8 mouse cellular contexts compared by ENCODE assay signal in genomic region chr16:44557661-44558470, GRCm38 (mm10). TPM values are rescaled to one million over a fixed set of nuclear protein-coding genes. Genes with fewer than 3 reads are reported as not detected.
DNase-seq lines count a peak whose midpoint lies in the region; ATAC-seq and TF ChIP-seq lines count a peak whose summit lies in the region.

No protein-coding gene starts in this region.

- TF ChIP-seq POLR2A in brain, embryonic 14.5 days (IDR thresholded peaks at IDR 0.05; ENCODE audit: borderline replicate concordance, extremely low read depth, insufficient read depth, insufficient read length, poor library complexity, severe bottlenecking): no peak

- H3K9ac ChIP-seq in ES-E14 (ENCODE audit: insufficient read depth, low read depth, low read length, poor library complexity, severe bottlenecking): peak overlapping the region; percentile 54
- peak overlapping the region; percentile 98 for H3K9ac ChIP-seq in forebrain, embryonic 11.5 days (ENCODE audit: low read length)
- peak overlapping the region; percentile 75 for H3K9ac ChIP-seq in heart, embryonic 16.5 days (ENCODE audit: low read length)
- H3K9ac ChIP-seq in liver, postnatal 0 days (replicated peaks): 0 out of 2 replicates have a peak overlapping the region, but pooled peaks have one; percentile 30
- peak overlapping the region; percentile 79 for H3K9ac ChIP-seq in neural tube, embryonic 15.5 days (replicated peaks)

- peak; percentile 27; the same call in 1 of the 2 replicates for TF ChIP-seq CTCF in brain, embryonic 14.5 days (IDR thresholded peaks at IDR 0.05; ENCODE audit: borderline replicate concordance, extremely low read depth, insufficient read depth, insufficient read length)
- TF ChIP-seq CTCF in liver, postnatal 0 days (IDR thresholded peaks at IDR 0.05; ENCODE audit: low read depth): no peak

- DNase-seq in ES-E14 (ENCODE audit: low read depth, low spot score): peak; percentile 34
- DNase-seq in brain, embryonic 14.5 days (ENCODE audit: low read depth): peak; percentile 81
- DNase-seq in forebrain, embryonic 11.5 days (ENCODE audit: low spot score): peak; percentile 81
- DNase-seq in kidney, postnatal 14 days: peak; percentile 84
- peak; percentile 50 for DNase-seq in liver, postnatal 0 days

- H3K4me3 ChIP-seq in ES-E14 (ENCODE audit: insufficient read depth in 1 of 2, low read depth in 1 of 2, low read length in 2 of 2, poor library complexity in 1 of 2, severe bottlenecking in 1 of 2): peak overlapping the region; percentile 81 to 82
- peak overlapping the region; percentile 95 for H3K4me3 ChIP-seq in forebrain, embryonic 11.5 days (ENCODE audit: low read depth, low read length)
- H3K4me3 ChIP-seq in heart, embryonic 16.5 days (ENCODE audit: low read length): peak overlapping the region; percentile 82
- H3K4me3 ChIP-seq in liver, postnatal 0 days (ENCODE audit: low read depth, low read length): peak overlapping the region; percentile 57
- H3K4me3 ChIP-seq in neural tube, embryonic 15.5 days (replicated peaks): peak overlapping the region; percentile 66

- no peaks in the 10 kb centered on the region for H3K36me3 ChIP-seq in ES-E14 (ENCODE audit: control insufficient read depth, insufficient read depth, low read length, poor library complexity, severe bottlenecking)
- no peaks in the 10 kb centered on the region for H3K36me3 ChIP-seq in forebrain, embryonic 11.5 days (ENCODE audit: control insufficient read depth, insufficient read depth, low read length)
- H3K36me3 ChIP-seq in heart, embryonic 16.5 days (ENCODE audit: control insufficient read depth, insufficient read depth): no peaks in the 10 kb centered on the region
- H3K36me3 ChIP-seq in liver, postnatal 0 days (replicated peaks; ENCODE audit: insufficient read depth, low read length): no peaks in the 10 kb centered on the region
- H3K36me3 ChIP-seq in neural tube, embryonic 15.5 days: no peaks in the 10 kb centered on the region

- H3K4me2 ChIP-seq in forebrain, embryonic 11.5 days (ENCODE audit: low read depth, low read length, severe bottlenecking): peak overlapping the region; percentile 69
- H3K4me2 ChIP-seq in heart, embryonic 16.5 days (ENCODE audit: low read depth, low read length): peak overlapping the region; percentile 83
- H3K4me2 ChIP-seq in liver, postnatal 0 days (ENCODE audit: low read depth, low read length): peak overlapping the region; percentile 91
- H3K4me2 ChIP-seq in neural tube, embryonic 15.5 days: peak overlapping the region; percentile 97

- H3K27ac ChIP-seq in ES-E14 (ENCODE audit: insufficient read depth, low read depth, low read length, poor library complexity, severe bottlenecking): no peak overlapping the region
- peak overlapping the region; percentile 91 for H3K27ac ChIP-seq in forebrain, embryonic 11.5 days (ENCODE audit: low read depth, low read length)
- H3K27ac ChIP-seq in heart, embryonic 16.5 days (ENCODE audit: low read length): peak overlapping the region; percentile 86
- H3K27ac ChIP-seq in liver, postnatal 0 days (ENCODE audit: low read depth): 0 out of 2 replicates have a peak overlapping the region, but pooled peaks have one; percentile 19
- peak overlapping the region; percentile 81 for H3K27ac ChIP-seq in neural tube, embryonic 15.5 days (replicated peaks)

- in situ Hi-C loops in ES-E14 (cut with MboI; ENCODE audit: low sequenced_read_pairs in 2 of 2, unreplicated experiment in 2 of 2): no loop called here

- ATAC-seq in forebrain, embryonic 11.5 days (replicated peaks; ENCODE audit: low FRiP score): peak; percentile 47
- ATAC-seq in heart, embryonic 16.5 days (replicated peaks; ENCODE audit: extremely low read depth, insufficient read depth, low FRiP score): peak; percentile 84
- ATAC-seq in liver, postnatal 0 days: 0 out of 2 replicates have a peak, but pooled peaks have one; percentile 33
- peak; percentile 77 for ATAC-seq in neural tube, embryonic 15.5 days (ENCODE audit: low FRiP score)
- no peak for ATAC-seq in activated CD4-positive, CD25-positive, alpha-beta regulatory T cell, adult 4 months

- no peaks in the 10 kb centered on the region for H3K9me3 ChIP-seq in ES-E14 (ENCODE audit: control insufficient read depth, insufficient read depth, low read depth, low read length)
- H3K9me3 ChIP-seq in forebrain, embryonic 11.5 days (ENCODE audit: control insufficient read depth, low read length): no peaks in the 10 kb centered on the region
- 0 out of 2 replicates have a peak, but pooled peaks cover 3% of the 10 kb centered on the region for H3K9me3 ChIP-seq in heart, embryonic 16.5 days (replicated peaks; ENCODE audit: control insufficient read depth, low read length)
- no peaks in the 10 kb centered on the region for H3K9me3 ChIP-seq in liver, postnatal 0 days (ENCODE audit: low read length)
- no peaks in the 10 kb centered on the region for H3K9me3 ChIP-seq in neural tube, embryonic 15.5 days (replicated peaks)

- H3K4me1 ChIP-seq in ES-E14 (ENCODE audit: control insufficient read depth in 2 of 2, insufficient read depth in 2 of 2, low read length in 2 of 2, poor library complexity in 1 of 2): peaks cover 0 to 2% of the 10 kb centered on the region in 2 experiments; a peak in 1 of 4 replicates
- peaks cover 22% of the 10 kb centered on the region for H3K4me1 ChIP-seq in forebrain, embryonic 11.5 days (replicated peaks; ENCODE audit: control insufficient read depth, insufficient read depth, low read length)
- H3K4me1 ChIP-seq in heart, embryonic 16.5 days (ENCODE audit: control insufficient read depth, insufficient read depth, low read length): 0 out of 2 replicates have a peak, but pooled peaks cover 3% of the 10 kb centered on the region
- H3K4me1 ChIP-seq in liver, postnatal 0 days (ENCODE audit: insufficient read depth): no peaks in the 10 kb centered on the region
- peaks cover 28% of the 10 kb centered on the region for H3K4me1 ChIP-seq in neural tube, embryonic 15.5 days

- TF ChIP-seq EP300 in liver, postnatal 0 days (IDR thresholded peaks at IDR 0.05; ENCODE audit: low read depth): no peak

- no peaks in the 10 kb centered on the region; the same call in 1 of the 2 replicates for H3K27me3 ChIP-seq in forebrain, embryonic 11.5 days (ENCODE audit: control insufficient read depth, insufficient read depth, low read length)
- H3K27me3 ChIP-seq in heart, embryonic 16.5 days (ENCODE audit: control insufficient read depth, insufficient read depth, low read length): no peaks in the 10 kb centered on the region; the same call in none of the 2 replicates
- H3K27me3 ChIP-seq in liver, postnatal 0 days (ENCODE audit: insufficient read depth, low read length): peaks cover 43% of the 10 kb centered on the region
- H3K27me3 ChIP-seq in neural tube, embryonic 15.5 days (replicated peaks): no peaks in the 10 kb centered on the region

- WGBS in forebrain, embryonic 11.5 days: under 1% methylated on average over 47 of the region's 47 CpGs
- under 1% methylated on average over 47 of the region's 47 CpGs for WGBS in heart, embryonic 16.5 days
- WGBS in liver, postnatal 0 days (ENCODE audit: insufficient replicate concordance): under 1% methylated on average over 45 of the region's 47 CpGs
- WGBS in neural tube, embryonic 15.5 days: 1% methylated on average over 47 of the region's 47 CpGs

TF ChIP-seq in ES-E14, 5 proteins besides CTCF, POLR2A, EP300 and RAD21:
- TF ChIP-seq ZNF384 (IDR thresholded peaks at IDR 0.05; ENCODE audit: low read depth, low read length): no peak
- no peak for TF ChIP-seq MAFK (IDR thresholded peaks at IDR 0.05; ENCODE audit: insufficient read depth, low read depth, low read length)
- TF ChIP-seq CHD2 (IDR thresholded peaks at IDR 0.05; ENCODE audit: low read depth, low read length): no peak
- TF ChIP-seq ZC3H11A (IDR thresholded peaks at IDR 0.05; ENCODE audit: borderline replicate concordance, low read depth, low read length): no peak
- TF ChIP-seq HCFC1 (IDR thresholded peaks at IDR 0.05; ENCODE audit: borderline replicate concordance, insufficient read depth, low read length): no peak

RNA-seq across cellular contexts. Expression of gene Boc, which starts 0.8 kb away (rescaled TPM):
- 5.4 TPM in 2 replicates for total RNA-seq in ES-E14 (2012; rRNA removed)
- 20.2 and 20.5 TPM in 2 replicates for polyA plus RNA-seq in brain, embryonic 14.5 days (2012; rRNA removed)
- 35.6 and 35.9 TPM in 2 replicates for polyA plus RNA-seq in forebrain, embryonic 11.5 days (2014; fragmentation: Nextera tagmentation; extraction: Ambion mirVana)
- polyA plus RNA-seq in heart, embryonic 16.5 days (2015; fragmentation: Nextera tagmentation; extraction: Ambion mirVana): 8.3 and 9.2 TPM in 2 replicates
- polyA plus RNA-seq in liver, postnatal 0 days (2015; fragmentation: Nextera tagmentation; extraction: Ambion mirVana): 0.14 and 0.17 TPM in 2 replicates
- polyA plus RNA-seq in neural tube, embryonic 15.5 days (2015; fragmentation: Nextera tagmentation; extraction: Ambion mirVana): 6.9 and 8.1 TPM in 2 replicates
- under 1 TPM; 0.09 to 0.10 TPM for polyA plus RNA-seq in activated CD4-positive, CD25-positive, alpha-beta regulatory T cell, adult 4 months (2017; shearing (Covaris generic))

Comparison
In these comparisons a context has a peak if more than half of its experiments do, and no peak if none do; other contexts are left out.
1. DNase-seq: peak in every context shown above with its lines; median percentile 84 in kidney, postnatal 14 days; 81 in brain, embryonic 14.5 days; 81 in forebrain, embryonic 11.5 days; 50 in liver, postnatal 0 days; 34 in ES-E14.
2. H3K9ac ChIP-seq: peak in every context shown above with its lines; median percentile 98 in forebrain, embryonic 11.5 days; 79 in neural tube, embryonic 15.5 days; 75 in heart, embryonic 16.5 days; 54 in ES-E14; 30 in liver, postnatal 0 days.